Mouse (Mus musculus): ENCODE measurements around the gene Gm42742.

Gene Gm42742

GRCm38 (mm10) chr7:127020031-127020430, 866 bp downstream of the Gm42742 start:
- no peak for DNase-seq (ENCODE audit: low spot score)

- DNase-seq (ENCODE audit: low spot score): no peak
These were observed 1.5 kb downstream of the Gm42742 start for GRCm38 (mm10) chr7:127019306-127019960.

- no peak for DNase-seq (ENCODE audit: low spot score)
These were observed 2.2 kb downstream of the Gm42742 start for GRCm38 (mm10) chr7:127018416-127019305.

- DNase-seq (ENCODE audit: low spot score): no peak
These were observed 2.9 kb downstream of the Gm42742 start for GRCm38 (mm10) chr7:127017950-127018345.

- DNase-seq (ENCODE audit: low spot score): peak; percentile 95
These were observed 3.6 kb downstream of the Gm42742 start, which contains the start of gene Pagr1a for GRCm38 (mm10) chr7:127016971-127017949. Pagr1a (minus strand) TSS chr7:127017352.

- peak; percentile 62 for DNase-seq (ENCODE audit: low spot score)
These were observed 4.4 kb downstream of the Gm42742 start for GRCm38 (mm10) chr7:127016486-127016938.

GRCm38 (mm10) chr7:127016481-127016485, 4.6 kb downstream of the Gm42742 start, which contains the start of gene Pagr1b:
Pagr1b (minus strand) TSS chr7:127016484.
- no peak for DNase-seq (ENCODE audit: low spot score)

GRCm38 (mm10) chr7:127016081-127016480, 4.8 kb downstream of the Gm42742 start:
- DNase-seq (ENCODE audit: low spot score): no peak

GRCm38 (mm10) chr7:127014993-127015392, 5.9 kb downstream of the Gm42742 start:
- no peak for DNase-seq (ENCODE audit: low spot score)

GRCm38 (mm10) chr7:127014320-127014719, 6.6 kb downstream of the Gm42742 start, which contains the start of gene Mvp:
Mvp (minus strand) TSS chr7:127014621.
- DNase-seq (ENCODE audit: low spot score): peak; percentile 53

- DNase-seq (ENCODE audit: low spot score): no peak
These were observed 7.5 kb downstream of the Gm42742 start for GRCm38 (mm10) chr7:127013385-127013784.

GRCm38 (mm10) chr7:127012845-127013244, 8.1 kb downstream of the Gm42742 start:
- no peak for DNase-seq (ENCODE audit: low spot score)

- no peak for DNase-seq (ENCODE audit: low spot score)
These were observed 8.5 kb downstream of the Gm42742 start for GRCm38 (mm10) chr7:127012374-127012773.

GRCm38 (mm10) chr7:127011717-127012116, 9.2 kb downstream of the Gm42742 start:
- DNase-seq (ENCODE audit: low spot score): no peak

GRCm38 (mm10) chr7:127011051-127011450, 9.8 kb downstream of the Gm42742 start:
- no peak for DNase-seq (ENCODE audit: low spot score)

- no peak for DNase-seq (ENCODE audit: low spot score)
These were observed 11.4 kb downstream of the Gm42742 start for GRCm38 (mm10) chr7:127009307-127010085.

GRCm38 (mm10) chr7:127008239-127009019, 12.5 kb downstream of the Gm42742 start:
- peak; percentile 64 for DNase-seq (ENCODE audit: low spot score)

- DNase-seq (ENCODE audit: low spot score): no peak
These were observed 13.4 kb downstream of the Gm42742 start for GRCm38 (mm10) chr7:127007313-127008024.

- no peak for DNase-seq (ENCODE audit: low spot score)
These were observed 16.6 kb downstream of the Gm42742 start for GRCm38 (mm10) chr7:127004122-127004875.

Measured in ovary, adult 18-20 months (tissue).